Mouse (Mus musculus) cerebellum, adult (tissue): ENCODE data around the gene Gid4.
A peak's percentile ranks its signal among the peaks of the same experiment; 100 is the strongest.

Experiments used
- ATAC-seq: cut with Nextera tagmentation; 2 replicates; pipeline ENCODE4 v1.9.2; 2017; ENCODE audit warnings: mild to moderate bottlenecking, moderate library complexity, mixed read lengths; ENCODE audit not compliant: insufficient number of reproducible peaks, low FRiP score, low TSS enrichment

Gene Gid4

GRCm38 (mm10) chr11:60416963-60417716, at the start of gene Gid4:
Gid4 (plus strand) TSS chr11:60417145.
- peak; percentile 84 for ATAC-seq

- no peak for ATAC-seq
These were observed 49.7 kb upstream of the Gid4 start for GRCm38 (mm10) chr11:60367256-60367655.

GRCm38 (mm10) chr11:60368909-60369308, 48.0 kb upstream of the Gid4 start:
- no peak for ATAC-seq

- ATAC-seq = no peak
These were observed 47.5 kb upstream of the Gid4 start for GRCm38 (mm10) chr11:60369448-60369847.

- no peak for ATAC-seq
These were observed 46.5 kb upstream of the Gid4 start for GRCm38 (mm10) chr11:60370431-60370830.

- no peak for ATAC-seq
These were observed 42.5 kb upstream of the Gid4 start for GRCm38 (mm10) chr11:60374481-60374880.

- no peak for ATAC-seq
These were observed 33.4 kb upstream of the Gid4 start for GRCm38 (mm10) chr11:60383518-60383917.

- ATAC-seq = no peak
These were observed 32.1 kb upstream of the Gid4 start for GRCm38 (mm10) chr11:60384762-60385421.

GRCm38 (mm10) chr11:60385946-60386345, 31.0 kb upstream of the Gid4 start:
- ATAC-seq = no peak

GRCm38 (mm10) chr11:60387944-60388343, 29.0 kb upstream of the Gid4 start:
- no peak for ATAC-seq

- ATAC-seq = no peak
These were observed 25.6 kb upstream of the Gid4 start for GRCm38 (mm10) chr11:60391346-60391745.

GRCm38 (mm10) chr11:60396546-60396945, 20.4 kb upstream of the Gid4 start:
- ATAC-seq = no peak

- ATAC-seq = no peak
These were observed 19.8 kb upstream of the Gid4 start for GRCm38 (mm10) chr11:60397172-60397571.

GRCm38 (mm10) chr11:60406606-60407005, 10.3 kb upstream of the Gid4 start:
- no peak for ATAC-seq

GRCm38 (mm10) chr11:60412173-60412572, 4.8 kb upstream of the Gid4 start:
- no peak for ATAC-seq

GRCm38 (mm10) chr11:60412921-60413320, 4.0 kb upstream of the Gid4 start:
- no peak for ATAC-seq

GRCm38 (mm10) chr11:60416590-60416962, 369 bp upstream of the Gid4 start:
- no peak for ATAC-seq

- ATAC-seq = peak; percentile 41; the same call in 1 of the 2 replicates
These were observed 950 bp downstream of the Gid4 start, which contains the start of gene Atpaf2 for GRCm38 (mm10) chr11:60417717-60418472. Atpaf2 (minus strand) TSS chr11:60418457.

GRCm38 (mm10) chr11:60418473-60418803, 1.5 kb downstream of the Gid4 start:
- no peak for ATAC-seq

GRCm38 (mm10) chr11:60422046-60422668, 5.2 kb downstream of the Gid4 start:
- ATAC-seq = no peak

GRCm38 (mm10) chr11:60423006-60423405, 6.1 kb downstream of the Gid4 start:
- no peak for ATAC-seq
